Mouse (Mus musculus): ENCODE results near the gene Sh3rf1.
A peak's percentile ranks its signal among the peaks of the same experiment; 100 is the strongest.

GRCm38 (mm10) chr8:61223729-61224379 is at the start of gene Sh3rf1:
- TF ChIP-seq CTCF (IDR thresholded peaks at IDR 0.05; ENCODE audit: low read depth) (peak; percentile 30), EP300 (IDR thresholded peaks at IDR 0.05; ENCODE audit: low read depth) (no peak)

All from liver, postnatal 0 days (tissue).